Mouse (Mus musculus) olfactory bulb, adult 2 months (tissue): ENCODE measurements at regions not wholly inside any gene's neighbourhood (a gene's known extent, or its start where the extent isn't known, plus 50 kb on each side); places are given as distances from the start of the nearest gene placed in this dataset.

Source experiments
- CTCF ChIP-seq: fragments of 200-500 bp; IDR thresholded peaks from 2 replicates; pipeline ENCODE4 v1.5.1; 2012; ENCODE audit warnings: low read depth, mild to moderate bottlenecking, low read length, moderate library complexity; ENCODE audit not compliant: insufficient read depth
- POLR2A ChIP-seq: fragments of 200-500 bp; IDR thresholded peaks from 2 replicates; pipeline ENCODE4 v1.6.1; 2012; ENCODE audit warnings: mild to moderate bottlenecking, low read depth, low read length, moderate library complexity; ENCODE audit not compliant: insufficient read depth

- TF ChIP-seq POLR2A (no peak), CTCF (no peak)
Observed at GRCm38 (mm10) chr1:90380034-90380705, 176.4 kb downstream of the Ackr3 start.
